Mouse (Mus musculus): ENCODE results near the gene 4930505A04Rik. TPM values are rescaled to one million over a fixed set of nuclear protein-coding genes. Genes with fewer than 3 reads are reported as not detected.
"Not testable (repeated sequence)": the region's sequence is repeated elsewhere in the genome, so short reads cannot be mapped to it uniquely, and the experiment has no call there.

Gene 4930505A04Rik
- polyA plus RNA-seq, 1 experiment from 2014 or later = not detected

- H3K9me3 ChIP-seq (ENCODE audit: control insufficient read depth, low read length) = no peaks in the 10 kb centered on the region
- ATAC-seq (replicated peaks; ENCODE audit: low FRiP score, low TSS enrichment, low read depth) (peak; percentile 14; the same call in 1 of the 2 replicates), DNase-seq (ENCODE audit: low spot score) (no peak)
- H3K36me3 ChIP-seq (ENCODE audit: control insufficient read depth, insufficient read depth, low read length) = no peaks in the 10 kb centered on the region
- no peaks in the 10 kb centered on the region for H3K27me3 ChIP-seq (replicated peaks; ENCODE audit: control insufficient read depth, insufficient read depth, low read length)
- peak overlapping the region; percentile 73; the same call in 1 of the 2 replicates for H3K27ac ChIP-seq (ENCODE audit: low read depth)
- WGBS = 60% methylated on average over 8 of the region's 8 CpGs
- 0 out of 2 replicates have a peak overlapping the region, but pooled peaks have one; percentile 43 for H3K4me3 ChIP-seq (ENCODE audit: low read depth, low read length)
- peak overlapping the region; percentile 64; the same call in 1 of the 2 replicates for H3K9ac ChIP-seq (ENCODE audit: low read length)
- no peaks in the 10 kb centered on the region for H3K4me1 ChIP-seq (replicated peaks; ENCODE audit: control insufficient read depth, insufficient read depth, low read length)
- peak overlapping the region; percentile 90 for H3K4me2 ChIP-seq (ENCODE audit: low read length)
Observed at GRCm38 (mm10) chr11:30471187-30471586, 440 bp downstream of the 4930505A04Rik start.

DNA sequence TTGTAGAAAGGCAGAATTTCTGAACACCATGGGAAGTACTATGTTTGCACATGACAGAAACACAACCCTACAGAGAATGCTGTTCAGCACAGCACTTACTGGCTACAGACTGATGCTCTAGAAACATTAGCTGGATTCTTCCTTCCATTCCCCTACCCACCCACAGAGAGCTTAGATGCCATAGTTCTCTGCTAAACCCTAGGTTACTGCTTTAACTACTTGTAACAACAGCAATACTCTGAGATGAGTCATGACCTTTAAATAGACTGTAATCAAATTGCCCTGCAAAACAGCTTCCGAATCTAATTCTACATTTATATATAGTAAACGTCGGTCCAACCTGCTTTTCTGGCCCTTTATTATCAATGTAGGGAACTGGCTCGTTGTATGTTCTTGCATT, 17.3 kb downstream of the 4930505A04Rik start:
- H3K4me2 ChIP-seq (ENCODE audit: low read length) = no peak overlapping the region
- no peaks in the 10 kb centered on the region for H3K9me3 ChIP-seq (ENCODE audit: control insufficient read depth, low read length)
- ATAC-seq (replicated peaks; ENCODE audit: low FRiP score, low TSS enrichment, low read depth) (no peak), DNase-seq (ENCODE audit: low spot score) (no peak)
- H3K27me3 ChIP-seq (replicated peaks; ENCODE audit: control insufficient read depth, insufficient read depth, low read length) = no peaks in the 10 kb centered on the region
- H3K4me1 ChIP-seq (replicated peaks; ENCODE audit: control insufficient read depth, insufficient read depth, low read length) = no peaks in the 10 kb centered on the region
- 78% methylated on average over 4 of the region's 4 CpGs for WGBS
- no peak overlapping the region for H3K9ac ChIP-seq (ENCODE audit: low read length)
- no peak overlapping the region for H3K27ac ChIP-seq (ENCODE audit: low read depth)
- H3K4me3 ChIP-seq (ENCODE audit: low read depth, low read length) = no peak overlapping the region
- H3K36me3 ChIP-seq (ENCODE audit: control insufficient read depth, insufficient read depth, low read length) = no peaks in the 10 kb centered on the region

DNA sequence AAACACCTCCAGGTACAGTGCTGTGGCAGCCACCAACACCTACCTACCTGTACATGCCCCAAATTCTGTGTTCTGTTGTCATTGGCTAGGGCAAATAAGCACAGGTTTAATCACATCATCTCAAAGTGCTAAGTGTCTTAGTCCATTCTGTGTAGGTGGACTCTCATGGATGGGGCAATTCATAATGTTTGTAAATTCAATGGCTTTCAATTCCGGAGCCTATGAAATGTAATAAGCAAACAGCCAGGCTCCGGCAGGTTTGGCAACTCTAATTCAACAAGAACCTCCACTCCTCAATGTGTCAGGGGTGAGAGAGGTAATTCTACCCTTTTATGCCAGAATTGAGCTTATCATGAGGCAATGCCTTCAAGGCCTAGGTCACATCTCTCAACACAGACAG, 23.5 kb downstream of the 4930505A04Rik start:
- H3K27me3 ChIP-seq (replicated peaks; ENCODE audit: control insufficient read depth, insufficient read depth, low read length) = no peaks in the 10 kb centered on the region
- DNase-seq (ENCODE audit: low spot score) = no peak
- H3K4me3 ChIP-seq (ENCODE audit: low read depth, low read length) = no peak overlapping the region
- no peak for ATAC-seq (replicated peaks; ENCODE audit: low FRiP score, low TSS enrichment, low read depth)
- no peaks in the 10 kb centered on the region for H3K9me3 ChIP-seq (ENCODE audit: control insufficient read depth, low read length)
- no peaks in the 10 kb centered on the region for H3K4me1 ChIP-seq (replicated peaks; ENCODE audit: control insufficient read depth, insufficient read depth, low read length)
- no peaks in the 10 kb centered on the region for H3K36me3 ChIP-seq (ENCODE audit: control insufficient read depth, insufficient read depth, low read length)
- H3K9ac ChIP-seq (ENCODE audit: low read length) = no peak overlapping the region
- 82% methylated on average over 2 of the region's 2 CpGs for WGBS
- H3K27ac ChIP-seq (ENCODE audit: low read depth) = no peak overlapping the region
- no peak overlapping the region for H3K4me2 ChIP-seq (ENCODE audit: low read length)

DNA sequence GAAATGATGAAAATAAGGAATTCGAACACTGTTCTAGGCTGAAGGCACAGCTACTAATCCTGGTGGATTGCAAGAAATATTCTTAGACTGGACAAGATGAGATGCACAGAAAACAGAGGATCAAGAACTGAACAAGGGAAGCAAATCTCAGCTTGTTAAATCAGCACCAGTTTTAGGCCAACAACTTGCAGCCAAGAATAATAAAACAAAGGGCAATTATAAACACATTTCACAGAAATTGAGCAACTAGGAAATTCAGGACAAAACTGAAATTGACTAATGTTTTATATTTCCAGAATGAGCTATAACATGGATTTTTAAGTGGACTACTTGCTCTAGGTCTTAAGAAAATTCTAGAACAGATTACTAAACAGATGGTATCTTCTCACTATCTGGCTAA, 24.1 kb downstream of the 4930505A04Rik start:
- WGBS = 87% methylated on average over 1 of the region's 1 CpGs
- no peak for ATAC-seq (replicated peaks; ENCODE audit: low FRiP score, low TSS enrichment, low read depth)
- H3K27me3 ChIP-seq (replicated peaks; ENCODE audit: control insufficient read depth, insufficient read depth, low read length) = no peaks in the 10 kb centered on the region
- H3K9me3 ChIP-seq (ENCODE audit: control insufficient read depth, low read length) = no peaks in the 10 kb centered on the region
- H3K36me3 ChIP-seq (ENCODE audit: control insufficient read depth, insufficient read depth, low read length) = no peaks in the 10 kb centered on the region
- H3K4me3 ChIP-seq (ENCODE audit: low read depth, low read length) = no peak overlapping the region
- no peak overlapping the region for H3K9ac ChIP-seq (ENCODE audit: low read length)
- no peak for DNase-seq (ENCODE audit: low spot score)
- no peak overlapping the region for H3K4me2 ChIP-seq (ENCODE audit: low read length)
- no peaks in the 10 kb centered on the region for H3K4me1 ChIP-seq (replicated peaks; ENCODE audit: control insufficient read depth, insufficient read depth, low read length)
- no peak overlapping the region for H3K27ac ChIP-seq (ENCODE audit: low read depth)

DNA sequence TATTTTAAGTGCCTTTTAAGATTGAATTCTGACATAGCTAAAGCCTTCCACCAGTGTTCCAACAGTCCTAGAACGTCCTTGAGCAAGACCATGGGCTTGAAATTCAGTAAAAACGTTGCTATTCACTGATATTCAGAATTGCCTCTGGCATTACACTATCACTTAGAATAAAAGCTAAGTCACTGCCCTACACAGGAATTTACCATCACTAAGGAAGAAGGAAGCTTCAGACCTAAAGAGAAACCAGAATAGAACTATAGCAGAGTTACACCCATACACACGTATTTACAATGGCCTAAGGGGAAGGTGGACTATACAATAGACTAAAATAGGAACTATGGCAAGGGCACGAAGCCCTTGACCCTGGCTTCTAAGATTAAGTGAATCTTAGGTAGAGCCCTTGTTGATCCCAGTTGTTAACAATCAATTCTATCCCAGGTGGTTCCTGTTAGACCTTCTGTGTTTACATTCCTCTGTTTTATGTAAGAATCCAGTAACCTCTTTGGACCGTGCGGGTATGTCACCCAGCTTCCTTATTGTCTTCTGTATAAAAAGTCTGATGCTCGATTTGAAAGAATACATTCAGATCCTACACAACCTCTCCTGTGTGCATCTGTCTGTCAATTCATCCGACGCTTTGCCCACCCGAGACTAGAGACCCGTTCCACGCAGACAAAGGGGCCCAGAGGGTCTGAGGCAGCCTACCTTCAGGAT, 27.3 kb downstream of the 4930505A04Rik start:
- not testable (repeated sequence) for H3K4me3 ChIP-seq (ENCODE audit: low read depth, low read length); H3K9me3 ChIP-seq (ENCODE audit: control insufficient read depth, low read length); H3K27me3 ChIP-seq (replicated peaks; ENCODE audit: control insufficient read depth, insufficient read depth, low read length); H3K27ac ChIP-seq (ENCODE audit: low read depth); H3K4me1 ChIP-seq (replicated peaks; ENCODE audit: control insufficient read depth, insufficient read depth, low read length); ATAC-seq (replicated peaks; ENCODE audit: low FRiP score, low TSS enrichment, low read depth); DNase-seq (ENCODE audit: low spot score); H3K9ac ChIP-seq (ENCODE audit: low read length); H3K36me3 ChIP-seq (ENCODE audit: control insufficient read depth, insufficient read depth, low read length); H3K4me2 ChIP-seq (ENCODE audit: low read length)
- 77% methylated on average over 12 of the region's 12 CpGs for WGBS

DNA sequence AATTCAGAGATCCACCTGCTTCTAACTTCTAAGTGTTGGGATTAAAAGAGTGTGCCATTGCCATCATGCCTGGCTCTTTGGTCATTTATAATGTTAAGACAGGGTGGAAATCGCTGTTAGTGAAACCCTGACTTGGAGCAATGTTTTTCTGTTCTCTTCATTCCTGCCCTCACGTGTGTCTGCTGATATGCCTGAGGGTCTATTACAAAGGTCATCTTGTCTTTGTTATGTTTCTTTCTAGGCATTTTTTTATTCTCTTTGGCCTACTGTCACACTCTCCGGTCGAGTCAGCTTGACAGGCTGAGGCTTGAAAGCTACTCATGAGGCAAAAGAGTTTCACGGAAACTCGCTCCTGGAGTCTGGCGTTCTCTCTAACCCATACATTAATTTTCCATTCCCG, 27.9 kb downstream of the 4930505A04Rik start:
- Histone ChIP-seq H3K4me2 (ENCODE audit: low read length) (no peak overlapping the region), H3K4me1 (replicated peaks; ENCODE audit: control insufficient read depth, insufficient read depth, low read length) (no peaks in the 10 kb centered on the region), H3K27me3 (replicated peaks; ENCODE audit: control insufficient read depth, insufficient read depth, low read length) (no peaks in the 10 kb centered on the region), H3K4me3 (ENCODE audit: low read depth, low read length) (no peak overlapping the region), H3K9me3 (ENCODE audit: control insufficient read depth, low read length) (no peaks in the 10 kb centered on the region), H3K36me3 (ENCODE audit: control insufficient read depth, insufficient read depth, low read length) (no peaks in the 10 kb centered on the region), H3K27ac (ENCODE audit: low read depth) (no peak overlapping the region), H3K9ac (ENCODE audit: low read length) (no peak overlapping the region)
- 87% methylated on average over 8 of the region's 8 CpGs for WGBS
- no peak for ATAC-seq (replicated peaks; ENCODE audit: low FRiP score, low TSS enrichment, low read depth)
- no peak for DNase-seq (ENCODE audit: low spot score)

- no peak overlapping the region for H3K9ac ChIP-seq (ENCODE audit: low read length)
- WGBS = 83% methylated on average over 2 of the region's 2 CpGs
- no peaks in the 10 kb centered on the region for H3K4me1 ChIP-seq (replicated peaks; ENCODE audit: control insufficient read depth, insufficient read depth, low read length)
- H3K27ac ChIP-seq (ENCODE audit: low read depth) = no peak overlapping the region
- ATAC-seq (replicated peaks; ENCODE audit: low FRiP score, low TSS enrichment, low read depth) = no peak
- no peaks in the 10 kb centered on the region for H3K9me3 ChIP-seq (ENCODE audit: control insufficient read depth, low read length)
- no peak for DNase-seq (ENCODE audit: low spot score)
- no peak overlapping the region for H3K4me2 ChIP-seq (ENCODE audit: low read length)
- H3K36me3 ChIP-seq (ENCODE audit: control insufficient read depth, insufficient read depth, low read length) = no peaks in the 10 kb centered on the region
- no peak overlapping the region for H3K4me3 ChIP-seq (ENCODE audit: low read depth, low read length)
- no peaks in the 10 kb centered on the region for H3K27me3 ChIP-seq (replicated peaks; ENCODE audit: control insufficient read depth, insufficient read depth, low read length)
Observed at GRCm38 (mm10) chr11:30433256-30433950, 38.2 kb downstream of the 4930505A04Rik start.

- Histone ChIP-seq H3K4me1 (replicated peaks; ENCODE audit: control insufficient read depth, insufficient read depth, low read length) (peaks cover 4% of the 10 kb centered on the region; the same call in 1 of the 2 replicates), H3K4me3 (ENCODE audit: low read depth, low read length) (no peak overlapping the region), H3K9ac (ENCODE audit: low read length) (no peak overlapping the region), H3K27me3 (replicated peaks; ENCODE audit: control insufficient read depth, insufficient read depth, low read length) (no peaks in the 10 kb centered on the region), H3K27ac (ENCODE audit: low read depth) (no peak overlapping the region), H3K36me3 (ENCODE audit: control insufficient read depth, insufficient read depth, low read length) (no peaks in the 10 kb centered on the region), H3K4me2 (ENCODE audit: low read length) (no peak overlapping the region), H3K9me3 (ENCODE audit: control insufficient read depth, low read length) (no peaks in the 10 kb centered on the region)
- ATAC-seq (replicated peaks; ENCODE audit: low FRiP score, low TSS enrichment, low read depth) = no peak
- no peak for DNase-seq (ENCODE audit: low spot score)
- WGBS = 60% methylated on average over 2 of the region's 2 CpGs
Observed at GRCm38 (mm10) chr11:30405581-30405980, 66.0 kb downstream of the 4930505A04Rik start.

Measured in intestine, embryonic 14.5 days (tissue).